Mouse (Mus musculus): ENCODE measurements around the gene Htr2a. TPM values are rescaled to one million over a fixed set of nuclear protein-coding genes. Genes with fewer than 3 reads are reported as not detected.
A peak's percentile ranks its signal among the peaks of the same experiment; 100 is the strongest.

Gene Htr2a
- polyA plus RNA-seq, 1 experiment from 2014 or later, result 0.38 TPM

DNA sequence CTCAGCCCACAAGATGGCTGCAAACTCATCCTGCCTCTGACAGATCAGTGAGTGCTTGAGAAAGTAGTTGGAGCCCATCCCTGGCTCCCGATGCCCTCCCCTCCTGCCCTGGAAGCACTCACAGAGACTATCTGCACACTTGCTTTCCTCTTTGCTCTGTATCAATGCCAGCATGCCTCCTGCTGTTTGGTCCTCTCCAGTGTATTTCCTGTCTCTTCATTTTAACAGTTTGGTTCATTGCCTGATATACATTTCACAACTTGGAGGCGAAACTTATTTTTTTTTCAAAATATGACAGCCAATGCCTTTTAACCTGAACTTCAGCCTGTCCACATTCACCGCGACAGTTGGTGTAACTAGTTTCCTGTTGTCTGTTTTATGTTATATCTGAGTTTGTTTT, 11.0 kb downstream of the Htr2a start:
- WGBS, result 70% methylated on average over 4 of the region's 4 CpGs
- no peaks in the 10 kb centered on the region for H3K4me1 ChIP-seq
- H3K4me2 ChIP-seq, result no peak overlapping the region
- no peak overlapping the region for H3K9ac ChIP-seq
- ATAC-seq (replicated peaks; ENCODE audit: low FRiP score), result no peak
- H3K27ac ChIP-seq, result no peak overlapping the region
- no peaks in the 10 kb centered on the region for H3K36me3 ChIP-seq
- H3K27me3 ChIP-seq, result no peaks in the 10 kb centered on the region
- no peak overlapping the region for H3K4me3 ChIP-seq (replicated peaks)
- no peaks in the 10 kb centered on the region for H3K9me3 ChIP-seq (replicated peaks)

DNA sequence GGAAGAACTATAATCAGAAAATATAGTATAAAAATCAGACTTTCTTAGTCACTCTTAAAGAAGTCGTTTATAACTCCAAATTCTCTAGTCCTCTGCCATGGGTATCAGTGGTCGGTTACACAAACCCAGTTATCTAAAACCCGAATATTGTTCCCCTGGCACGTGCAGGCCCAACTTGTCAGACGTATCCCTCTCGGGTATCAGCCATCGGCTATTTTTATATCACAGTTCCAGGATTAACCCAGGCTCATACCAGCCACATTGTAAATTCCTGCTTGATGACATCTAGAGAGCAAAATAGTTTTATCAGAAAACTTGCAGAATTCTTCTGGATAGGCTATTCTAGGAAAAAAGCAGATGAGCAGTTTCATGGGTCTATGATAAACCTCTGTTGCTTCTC, 16.6 kb downstream of the Htr2a start:
- H3K9ac ChIP-seq, result no peak overlapping the region
- ATAC-seq (replicated peaks; ENCODE audit: low FRiP score), result no peak
- H3K27me3 ChIP-seq, result no peaks in the 10 kb centered on the region
- H3K4me1 ChIP-seq, result no peaks in the 10 kb centered on the region
- no peaks in the 10 kb centered on the region for H3K9me3 ChIP-seq (replicated peaks)
- H3K36me3 ChIP-seq, result no peaks in the 10 kb centered on the region
- H3K27ac ChIP-seq, result no peak overlapping the region
- no peak overlapping the region for H3K4me2 ChIP-seq
- WGBS, result 75% methylated on average over 7 of the region's 7 CpGs
- no peak overlapping the region for H3K4me3 ChIP-seq (replicated peaks)

DNA sequence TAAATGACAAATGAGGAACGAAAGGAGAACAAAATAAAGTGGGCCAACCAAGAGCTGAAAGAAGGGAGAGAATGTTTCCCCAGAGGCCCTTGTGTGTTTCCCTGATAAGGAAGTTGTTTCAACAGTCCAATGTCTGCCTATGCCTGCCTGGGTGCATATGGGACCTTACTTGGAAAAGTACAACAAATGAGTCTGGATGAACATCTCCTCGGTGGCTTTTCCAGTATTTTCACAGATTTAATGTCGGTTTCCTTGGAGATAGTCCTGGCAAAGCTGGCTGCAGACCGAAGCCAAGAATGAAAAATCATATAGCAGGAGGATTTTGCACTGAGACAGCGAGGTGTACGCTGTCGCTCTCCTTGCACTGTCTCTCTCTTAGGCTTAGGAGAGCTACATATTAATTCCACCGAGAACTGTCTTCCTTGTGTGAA, 18.8 kb downstream of the Htr2a start:
- no peaks in the 10 kb centered on the region for H3K27me3 ChIP-seq
- H3K4me1 ChIP-seq, result no peaks in the 10 kb centered on the region
- no peak overlapping the region for H3K27ac ChIP-seq
- no peak overlapping the region for H3K4me2 ChIP-seq
- no peak for ATAC-seq (replicated peaks; ENCODE audit: low FRiP score)
- H3K4me3 ChIP-seq (replicated peaks), result no peak overlapping the region
- H3K36me3 ChIP-seq, result no peaks in the 10 kb centered on the region
- no peaks in the 10 kb centered on the region for H3K9me3 ChIP-seq (replicated peaks)
- 85% methylated on average over 8 of the region's 8 CpGs for WGBS
- H3K9ac ChIP-seq, result no peak overlapping the region

DNA sequence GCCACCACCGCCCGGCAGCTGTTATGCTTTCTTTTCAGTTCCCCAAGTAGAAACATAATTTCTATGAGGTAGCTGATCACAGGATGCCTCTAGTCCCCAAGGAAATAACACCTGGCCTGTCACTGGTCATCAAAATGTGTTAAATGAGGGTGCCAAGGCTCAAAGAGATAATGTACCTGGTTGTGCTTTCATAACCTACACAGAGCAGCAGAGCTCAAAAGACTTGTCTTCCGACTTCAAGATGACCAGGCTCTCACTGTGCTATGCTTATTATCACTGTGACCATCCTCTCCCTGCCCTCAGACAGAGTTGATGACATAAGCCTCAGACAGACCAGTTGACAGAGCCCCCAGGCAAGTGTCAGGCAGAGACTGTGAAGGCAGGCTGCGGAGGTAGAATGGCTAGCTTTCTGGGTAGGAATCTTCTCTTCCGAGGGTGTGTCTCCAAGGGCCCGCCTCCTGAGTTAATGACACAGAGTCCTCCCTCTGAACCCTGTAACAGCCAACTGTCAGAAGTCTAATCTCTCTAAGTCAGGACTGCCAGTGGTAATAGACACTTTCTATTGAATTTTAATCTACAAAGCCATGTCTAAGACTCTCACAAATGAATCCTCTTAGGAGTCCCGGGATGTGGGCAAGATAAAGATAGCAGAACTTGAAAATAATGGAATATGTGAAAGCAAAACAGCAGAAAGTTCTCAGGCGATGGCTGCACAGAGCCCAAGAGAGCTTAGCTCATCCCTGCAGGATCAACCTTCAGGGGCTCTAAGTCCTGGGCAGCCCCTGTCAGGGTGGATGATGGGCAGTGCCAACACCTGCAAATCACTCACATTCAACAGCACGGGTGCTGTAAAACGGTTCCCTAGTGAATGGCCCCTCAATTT, 31.7 kb downstream of the Htr2a start:
- Histone ChIP-seq H3K27ac (no peak overlapping the region), H3K4me2 (no peak overlapping the region), H3K4me3 (replicated peaks) (no peak overlapping the region), H3K4me1 (no peaks in the 10 kb centered on the region), H3K27me3 (no peaks in the 10 kb centered on the region), H3K9me3 (replicated peaks) (no peaks in the 10 kb centered on the region), H3K9ac (no peak overlapping the region), H3K36me3 (no peaks in the 10 kb centered on the region)
- ATAC-seq (replicated peaks; ENCODE audit: low FRiP score), result peak; percentile 40; the same call in 1 of the 2 replicates
- 71% methylated on average over 10 of the region's 10 CpGs for WGBS

DNA sequence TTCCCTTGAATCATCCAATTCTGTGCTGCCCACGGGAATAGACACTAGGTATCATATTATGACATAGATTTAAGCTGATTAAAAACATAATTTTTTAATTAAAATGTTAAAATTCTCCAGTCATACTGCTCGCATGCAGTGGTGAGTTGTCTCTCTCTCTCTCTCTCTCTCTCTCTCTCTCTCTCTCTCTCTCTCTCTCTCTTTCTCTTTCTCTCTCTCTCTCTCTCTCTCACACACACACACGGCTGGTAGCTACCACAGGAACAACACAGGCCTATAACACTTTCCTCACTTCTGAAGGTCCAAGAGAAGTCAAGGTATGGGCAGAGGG, 32.3 kb downstream of the Htr2a start:
- Histone ChIP-seq H3K9ac (no peak overlapping the region), H3K4me2 (no peak overlapping the region), H3K4me1 (no peaks in the 10 kb centered on the region), H3K27me3 (no peaks in the 10 kb centered on the region), H3K27ac (no peak overlapping the region), H3K9me3 (replicated peaks) (no peaks in the 10 kb centered on the region), H3K36me3 (no peaks in the 10 kb centered on the region), H3K4me3 (replicated peaks) (no peak overlapping the region)
- no peak for ATAC-seq (replicated peaks; ENCODE audit: low FRiP score)
- 69% methylated on average over 3 of the region's 3 CpGs for WGBS

DNA sequence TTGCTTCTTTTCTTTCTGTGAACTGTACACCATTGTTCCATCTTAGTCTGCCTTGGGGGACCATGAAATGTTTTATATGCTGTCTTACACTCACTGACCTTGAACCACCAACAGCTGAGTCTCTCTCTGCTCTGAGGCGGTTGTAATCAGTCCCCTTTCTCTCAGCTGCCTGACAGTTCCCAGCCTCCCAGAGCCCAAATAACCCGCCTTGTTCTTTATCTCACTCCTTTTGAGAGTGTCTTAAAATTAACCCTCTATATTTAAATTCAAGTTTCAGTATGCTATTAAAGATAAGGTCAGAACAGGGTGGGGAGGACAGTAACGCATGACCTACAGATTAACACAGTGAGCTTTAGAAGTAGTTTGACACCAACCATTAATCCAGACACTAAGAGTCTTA, 32.9 kb downstream of the Htr2a start:
- Histone ChIP-seq H3K36me3 (no peaks in the 10 kb centered on the region), H3K4me2 (no peak overlapping the region), H3K4me3 (replicated peaks) (no peak overlapping the region), H3K27me3 (no peaks in the 10 kb centered on the region), H3K9ac (no peak overlapping the region), H3K4me1 (no peaks in the 10 kb centered on the region), H3K27ac (no peak overlapping the region), H3K9me3 (replicated peaks) (no peaks in the 10 kb centered on the region)
- 46% methylated on average over 3 of the region's 3 CpGs for WGBS
- ATAC-seq (replicated peaks; ENCODE audit: low FRiP score), result no peak

DNA sequence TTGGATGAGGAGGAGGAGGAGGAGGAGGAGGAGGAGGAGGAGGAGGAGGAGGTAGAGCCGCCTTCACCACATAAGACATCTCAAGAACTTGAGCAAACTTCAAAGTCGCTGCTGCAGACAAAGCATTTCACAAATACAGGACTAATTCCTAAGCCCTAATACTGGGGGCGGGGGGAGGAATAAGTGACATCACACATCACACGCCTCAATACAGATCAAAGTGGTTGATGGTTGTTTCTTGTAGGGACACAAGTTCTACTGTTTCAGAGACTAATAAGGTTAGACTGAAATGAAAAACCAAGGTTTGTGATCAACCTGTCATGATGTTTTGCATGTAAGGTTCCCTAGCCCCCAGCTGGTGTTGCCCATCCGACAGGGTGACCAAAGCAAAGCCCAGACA, 39.2 kb downstream of the Htr2a start:
- ATAC-seq (replicated peaks; ENCODE audit: low FRiP score), result no peak
- no peak overlapping the region for H3K9ac ChIP-seq
- no peak overlapping the region for H3K4me2 ChIP-seq
- no peaks in the 10 kb centered on the region for H3K27me3 ChIP-seq
- H3K36me3 ChIP-seq, result no peaks in the 10 kb centered on the region
- no peaks in the 10 kb centered on the region for H3K9me3 ChIP-seq (replicated peaks)
- no peak overlapping the region for H3K27ac ChIP-seq
- WGBS, result 81% methylated on average over 5 of the region's 5 CpGs
- H3K4me3 ChIP-seq (replicated peaks), result no peak overlapping the region
- no peaks in the 10 kb centered on the region for H3K4me1 ChIP-seq

DNA sequence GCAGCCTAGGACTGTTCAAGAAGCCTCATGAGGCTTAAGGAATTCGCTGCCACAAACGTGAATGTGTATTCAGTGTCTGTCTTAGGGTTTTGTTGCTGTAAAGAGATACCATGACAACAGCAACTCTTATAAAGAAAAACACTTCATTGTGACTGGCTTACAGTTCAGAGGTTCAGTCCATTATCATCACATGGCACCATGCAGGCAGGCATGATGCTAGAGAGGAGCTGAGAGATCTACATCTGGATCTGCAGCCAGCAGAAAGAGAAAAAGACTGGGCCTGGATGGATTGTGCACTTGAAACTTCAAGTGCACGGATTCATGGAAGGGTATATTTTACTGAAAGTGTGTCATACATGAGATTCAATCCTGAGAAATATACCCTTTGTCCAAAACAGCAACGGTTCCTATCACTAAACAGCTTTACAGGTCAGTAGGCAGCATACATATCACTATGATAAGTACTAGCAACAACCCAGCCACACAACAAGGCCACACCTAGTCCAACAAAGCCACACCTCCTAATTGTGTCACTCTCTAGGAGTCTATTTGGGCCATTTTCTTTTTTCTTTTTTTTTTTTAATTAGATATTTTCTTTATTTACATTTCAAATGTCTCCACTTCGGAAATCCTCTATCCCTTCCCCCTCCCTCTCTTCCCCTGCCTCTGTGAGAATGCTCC, 43.8 kb downstream of the Htr2a start:
- H3K36me3 ChIP-seq, result no peaks in the 10 kb centered on the region
- no peaks in the 10 kb centered on the region for H3K27me3 ChIP-seq
- ATAC-seq (replicated peaks; ENCODE audit: low FRiP score), result no peak
- H3K4me1 ChIP-seq, result no peaks in the 10 kb centered on the region
- WGBS, result 79% methylated on average over 5 of the region's 5 CpGs
- H3K9ac ChIP-seq, result no peak overlapping the region
- no peak overlapping the region for H3K4me3 ChIP-seq (replicated peaks)
- H3K4me2 ChIP-seq, result no peak overlapping the region
- H3K27ac ChIP-seq, result no peak overlapping the region
- H3K9me3 ChIP-seq (replicated peaks), result no peaks in the 10 kb centered on the region

DNA sequence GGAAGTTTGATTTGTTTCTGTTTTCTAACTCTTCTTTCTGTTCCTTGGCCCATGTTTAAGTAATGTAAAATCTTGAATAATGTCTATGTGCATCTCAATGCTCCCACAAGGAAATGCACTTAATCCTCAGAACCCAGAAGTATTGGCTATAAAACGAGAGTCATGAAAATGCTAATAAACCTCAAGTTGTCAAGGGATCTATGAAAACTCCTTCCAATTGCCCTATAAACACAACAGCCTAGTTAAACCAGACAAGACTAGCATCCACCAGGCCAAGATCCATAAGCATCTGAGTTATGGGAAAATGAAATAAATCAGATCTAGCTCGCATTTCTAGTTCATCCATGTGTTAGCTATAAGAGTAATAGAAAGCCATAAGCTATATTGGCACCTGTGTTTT, 51.3 kb downstream of the Htr2a start:
- Histone ChIP-seq H3K4me3 (replicated peaks) (no peak overlapping the region), H3K27me3 (no peaks in the 10 kb centered on the region), H3K9ac (no peak overlapping the region), H3K9me3 (replicated peaks) (no peaks in the 10 kb centered on the region), H3K36me3 (no peaks in the 10 kb centered on the region), H3K4me2 (no peak overlapping the region), H3K27ac (no peak overlapping the region), H3K4me1 (peaks cover 3% of the 10 kb centered on the region)
- no peak for ATAC-seq (replicated peaks; ENCODE audit: low FRiP score)
- 92% methylated on average over 2 of the region's 2 CpGs for WGBS

DNA sequence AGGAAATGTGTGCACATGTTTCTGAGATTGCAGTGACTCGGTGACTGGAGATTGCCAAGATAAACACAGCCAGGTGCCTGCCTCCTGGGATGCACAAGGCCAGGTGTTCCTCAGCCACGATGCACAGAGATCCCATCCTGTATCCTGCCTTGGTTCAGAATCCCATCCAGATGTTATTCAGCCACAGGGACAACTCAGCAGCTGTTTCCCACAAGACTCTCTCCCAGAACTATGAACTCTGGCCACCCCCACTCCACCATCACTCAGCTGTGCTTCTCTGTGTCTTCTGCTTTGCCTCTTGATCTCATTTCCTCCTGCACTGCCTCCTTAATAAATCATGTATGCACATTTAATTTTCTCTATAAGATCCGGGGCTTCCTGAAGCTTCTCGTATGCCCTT, 56.1 kb downstream of the Htr2a start:
- Histone ChIP-seq H3K4me2 (no peak overlapping the region), H3K36me3 (no peaks in the 10 kb centered on the region), H3K9me3 (replicated peaks) (no peaks in the 10 kb centered on the region), H3K9ac (no peak overlapping the region), H3K4me3 (replicated peaks) (no peak overlapping the region), H3K27me3 (no peaks in the 10 kb centered on the region), H3K4me1 (peaks cover 3% of the 10 kb centered on the region), H3K27ac (no peak overlapping the region)
- 18% methylated on average over 4 of the region's 4 CpGs for WGBS
- peak; percentile 49; the same call in 1 of the 2 replicates for ATAC-seq (replicated peaks; ENCODE audit: low FRiP score)

DNA sequence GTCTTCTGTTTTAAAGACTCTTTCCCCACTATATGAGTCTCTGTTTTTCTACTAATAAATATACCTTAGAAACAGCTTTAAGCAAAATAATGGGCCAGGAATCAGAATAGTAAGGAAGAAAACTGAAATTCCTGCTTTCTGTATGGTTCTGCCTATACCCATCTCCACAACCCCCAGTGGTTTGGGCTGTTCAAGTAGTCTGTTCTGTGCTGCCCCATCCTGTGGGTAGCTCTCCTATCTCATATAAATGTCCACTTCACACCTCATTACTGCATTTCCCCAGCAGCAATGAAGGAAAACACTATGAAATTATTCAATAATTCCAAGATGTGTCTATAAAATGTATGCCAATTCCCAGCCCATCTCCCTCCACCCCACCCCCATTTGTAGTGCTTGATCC, 56.8 kb downstream of the Htr2a start:
- no peaks in the 10 kb centered on the region for H3K36me3 ChIP-seq
- H3K4me1 ChIP-seq, result peaks cover 3% of the 10 kb centered on the region
- no peak overlapping the region for H3K27ac ChIP-seq
- no peak overlapping the region for H3K4me2 ChIP-seq
- no peak overlapping the region for H3K9ac ChIP-seq
- no peaks in the 10 kb centered on the region for H3K9me3 ChIP-seq (replicated peaks)
- no peaks in the 10 kb centered on the region for H3K27me3 ChIP-seq
- H3K4me3 ChIP-seq (replicated peaks), result no peak overlapping the region
- no peak for ATAC-seq (replicated peaks; ENCODE audit: low FRiP score)

DNA sequence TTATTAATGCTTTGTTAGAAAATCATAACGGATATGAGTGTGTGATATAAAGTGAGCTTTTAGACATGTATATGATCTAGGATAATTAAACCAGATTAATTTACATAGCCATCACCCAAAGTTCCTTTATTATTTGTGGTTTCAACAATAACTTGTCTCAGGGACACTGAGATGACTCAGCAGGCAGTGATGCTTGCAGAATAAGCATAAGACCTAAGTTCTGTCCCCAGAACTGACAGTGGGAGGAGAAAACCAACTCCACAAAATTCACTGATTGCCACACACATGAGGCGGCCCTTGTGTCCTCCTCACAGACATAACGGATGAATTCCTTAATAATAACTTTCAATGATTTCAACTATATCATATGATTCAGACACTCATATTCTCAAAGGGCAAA, 58.6 kb downstream of the Htr2a start:
- no peaks in the 10 kb centered on the region for H3K27me3 ChIP-seq
- 80% methylated on average over 3 of the region's 3 CpGs for WGBS
- no peak for ATAC-seq (replicated peaks; ENCODE audit: low FRiP score)
- H3K36me3 ChIP-seq, result no peaks in the 10 kb centered on the region
- peaks cover 10% of the 10 kb centered on the region for H3K4me1 ChIP-seq
- H3K4me2 ChIP-seq, result no peak overlapping the region
- no peaks in the 10 kb centered on the region for H3K9me3 ChIP-seq (replicated peaks)
- no peak overlapping the region for H3K9ac ChIP-seq
- H3K27ac ChIP-seq, result no peak overlapping the region
- H3K4me3 ChIP-seq (replicated peaks), result no peak overlapping the region
